Mouse (Mus musculus): ENCODE results near the gene H2-T23.

- TF ChIP-seq CTCF (IDR thresholded peaks at IDR 0.05; ENCODE audit: low read depth, low read length) (no peak), POLR2A (IDR thresholded peaks at IDR 0.05; ENCODE audit: insufficient read depth, low read length) (no peak)
These were observed 8.7 kb downstream of the H2-T23 start for GRCm38 (mm10) chr17:36023710-36024654.

All from ES-Bruce4 (cell line).